Mouse (Mus musculus) left cerebral cortex, postnatal 4 days (tissue): ENCODE measurements around the gene Med18. TPM values are rescaled to one million over a fixed set of nuclear protein-coding genes. Genes with fewer than 3 reads are reported as not detected.
"Not testable (repeated sequence)": the region's sequence is repeated elsewhere in the genome, so short reads cannot be mapped to it uniquely, and the experiment has no call there.

Source experiments
- DNase-seq: peaks from one replicate; pipeline ENCODE4 v3.0.0-alpha.2; 2022
- intact Hi-C: fragments of 180-260 bp; cut with DNase I; formaldehyde crosslinking; loops from one replicate; pipeline ENCODE4 v1.15.1; 2025
- total RNA-seq, 2 experiments: library from RNA; stranded (reverse); gene quantifications; 2 replicates each; pipeline ENCODE4 v1.2.3; 2021

The Med18 gene
- total RNA-seq, 2 experiments from 2014 or later: 10.0 to 12.2 TPM

GRCm38 (mm10) chr4:132482956-132483608 is 19.4 kb upstream of the Med18 start:
- DNase-seq: no peak
- intact Hi-C loops: no loop called here

DNA sequence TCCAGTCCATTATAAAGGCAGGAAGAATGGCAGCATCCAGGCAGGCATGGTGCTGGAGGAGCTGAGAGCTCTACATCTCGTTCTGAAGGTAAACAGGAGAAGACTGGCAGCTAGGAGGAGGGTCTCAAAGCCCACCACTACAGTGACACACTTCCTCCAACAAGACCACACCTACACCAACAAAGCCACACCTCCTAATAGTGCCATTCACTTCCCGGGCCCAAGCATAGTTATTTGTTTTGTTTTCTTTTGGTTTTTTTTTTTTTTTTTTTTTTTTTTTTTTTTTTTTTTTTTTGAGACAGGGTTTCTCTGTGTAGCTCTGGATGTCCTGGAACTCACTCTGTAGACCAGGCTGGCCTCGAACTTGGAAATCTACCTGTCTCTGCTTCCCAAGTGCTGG is 18.4 kb upstream of the Med18 start:
- DNase-seq, intact Hi-C loops: not testable (repeated sequence)

- intact Hi-C loops: no loop called here
- DNase-seq: no peak
These were observed 14.1 kb upstream of the Med18 start for GRCm38 (mm10) chr4:132477833-132478232.

DNA sequence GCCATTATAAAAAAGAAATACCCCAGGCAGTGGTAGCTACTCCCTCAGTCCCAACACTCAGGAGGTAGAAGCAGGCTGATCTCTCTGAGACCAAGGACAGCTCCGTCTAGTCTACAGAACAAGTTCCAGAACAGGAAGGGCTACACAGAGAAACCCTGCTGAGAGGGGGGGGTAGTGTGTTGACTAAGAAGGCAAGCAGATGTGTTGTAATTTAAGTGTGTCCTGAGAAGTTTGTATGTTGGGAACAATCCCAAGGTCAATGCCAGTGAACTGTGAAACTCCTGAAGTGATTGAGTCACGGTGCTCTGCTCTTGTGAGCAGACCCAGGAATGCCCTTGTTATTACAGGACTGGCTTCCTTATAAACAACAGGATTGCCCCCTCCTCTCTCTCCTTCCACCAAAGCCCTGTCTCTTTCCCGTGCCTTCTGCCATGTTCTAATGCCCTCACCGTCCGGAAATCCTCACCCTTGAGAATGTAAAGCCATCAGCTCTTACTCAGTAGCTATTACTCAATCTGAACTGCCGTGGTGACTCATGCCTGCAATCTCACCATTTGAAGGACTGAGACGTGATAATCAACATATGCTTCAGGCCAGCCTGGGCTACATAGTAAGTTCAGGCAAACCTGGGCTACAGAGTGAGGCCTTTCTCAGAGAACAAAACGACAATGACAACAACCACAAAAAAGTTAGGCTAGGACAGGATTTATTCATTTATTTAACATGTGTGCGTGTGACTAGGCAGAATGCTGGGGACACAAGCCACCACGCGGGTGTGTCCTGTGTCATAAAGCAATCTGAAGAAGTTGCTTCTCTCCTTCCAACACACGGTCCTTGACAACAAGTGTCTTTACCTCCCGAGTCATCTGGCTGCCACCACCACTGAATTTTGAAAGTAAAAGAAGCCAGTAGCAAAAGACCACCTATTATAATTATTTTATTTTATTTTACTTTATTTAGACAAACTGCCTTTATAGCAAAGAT is 12.5 kb upstream of the Med18 start:
- no peak for DNase-seq
- intact Hi-C loops: no loop called here

- no peak for DNase-seq
These were observed 10.9 kb upstream of the Med18 start for GRCm38 (mm10) chr4:132474631-132475030.

GRCm38 (mm10) chr4:132473411-132473810 is 9.7 kb upstream of the Med18 start:
- intact Hi-C loops: no loop called here
- DNase-seq: no peak

More at GRCm38 (mm10) chr4:132474631-132475030, 10.9 kb upstream of the Med18 start:
- intact Hi-C loops: no loop called here

GRCm38 (mm10) chr4:132469873-132470272 is 6.2 kb upstream of the Med18 start:
- DNase-seq: no peak
- intact Hi-C loops: no loop called here

- intact Hi-C loops: loop anchor here (5.0 kb wide), 1 partner anchor 48 kb away; the partner anchor contains the start of gene Sesn2
These were observed 513 bp upstream of the Med18 start for GRCm38 (mm10) chr4:132464255-132464613.

GRCm38 (mm10) chr4:132462836-132463235 is 885 bp downstream of the Med18 start:
- DNase-seq: no peak
- intact Hi-C loops: loop anchor here (5.0 kb wide), 1 partner anchor 49 kb away; the partner anchor contains the start of gene Sesn2

More at GRCm38 (mm10) chr4:132464255-132464613, 513 bp upstream of the Med18 start:
- no peak for DNase-seq

DNA sequence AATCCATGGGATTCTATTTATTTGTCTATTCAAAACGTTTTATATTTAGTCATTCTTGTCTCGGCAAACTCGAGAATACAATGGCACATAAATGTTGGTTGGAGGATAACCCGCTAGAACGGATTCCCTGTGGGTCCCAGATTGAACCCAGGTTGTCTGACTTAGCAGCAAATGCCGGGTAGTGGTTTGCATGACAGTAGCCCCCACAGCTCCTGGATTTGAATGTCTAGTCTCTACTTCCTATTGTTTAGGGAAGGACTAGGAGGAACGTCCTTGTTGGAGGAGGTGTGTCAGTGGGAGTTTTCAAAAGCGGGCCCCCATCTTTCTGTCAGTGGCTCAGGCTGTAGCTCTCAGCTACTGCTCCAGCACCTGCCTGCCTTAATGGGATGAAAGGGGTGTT is 3.5 kb downstream of the Med18 start:
- intact Hi-C loops: loop anchor here (5.0 kb wide), 1 partner anchor 52 kb away; the partner anchor contains the start of gene Sesn2
- DNase-seq: no peak

- DNase-seq: no peak
- intact Hi-C loops: no loop called here
These were observed 8.2 kb downstream of the Med18 start for GRCm38 (mm10) chr4:132455561-132455960.

- intact Hi-C loops: no loop called here
- no peak for DNase-seq
These were observed 8.6 kb downstream of the Med18 start for GRCm38 (mm10) chr4:132455146-132455545.

DNA sequence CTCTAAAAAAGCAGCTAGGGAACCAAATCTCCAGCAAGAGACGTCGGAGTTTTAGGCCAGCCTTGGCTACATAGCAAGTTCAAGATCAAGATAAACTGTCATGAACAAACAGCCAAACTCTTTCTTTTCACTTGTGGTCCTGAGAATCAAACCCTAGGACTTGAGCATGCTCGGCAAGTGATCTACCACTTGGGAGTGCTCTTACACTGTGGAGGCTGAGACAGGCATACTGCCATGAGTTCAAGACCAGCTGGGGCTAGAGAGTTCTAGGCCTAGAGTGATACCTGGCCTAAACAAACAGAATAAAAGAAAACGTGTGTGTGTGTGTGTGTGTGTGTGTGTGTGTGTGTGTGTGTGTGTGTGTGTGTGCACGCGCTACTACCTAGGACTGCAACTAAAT is 9.5 kb downstream of the Med18 start:
- no peak for DNase-seq
- intact Hi-C loops: no loop called here

GRCm38 (mm10) chr4:132449778-132450177 is 13.9 kb downstream of the Med18 start:
- no peak for DNase-seq
- intact Hi-C loops: no loop called here

- intact Hi-C loops: no loop called here
These were observed 17.6 kb downstream of the Med18 start for GRCm38 (mm10) chr4:132446105-132446504.

DNA sequence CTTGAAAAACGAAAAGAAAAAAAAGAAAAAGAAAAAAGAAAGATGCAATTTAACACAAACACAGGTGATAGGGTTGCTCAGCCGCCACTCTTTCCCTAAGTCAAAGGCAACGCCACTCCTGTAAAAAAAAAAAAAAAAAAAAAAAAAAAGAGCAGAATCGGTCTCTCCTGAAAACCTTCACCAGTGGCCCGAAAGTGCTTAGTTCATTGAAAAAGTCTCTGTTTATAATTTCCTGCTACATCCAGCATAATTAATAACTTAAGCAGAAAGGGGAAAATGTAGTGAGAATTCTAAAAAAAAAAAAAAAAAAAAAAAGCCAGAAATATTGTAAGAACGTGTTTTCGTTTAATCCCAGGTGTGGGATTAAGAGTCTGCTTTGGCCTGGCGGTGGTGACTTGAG is 19.2 kb downstream of the Med18 start:
- DNase-seq: no peak
- intact Hi-C loops: no loop called here

More at GRCm38 (mm10) chr4:132446105-132446504, 17.6 kb downstream of the Med18 start:
- DNase-seq: no peak

- no peak for DNase-seq
- intact Hi-C loops: no loop called here
These were observed 25.9 kb downstream of the Med18 start for GRCm38 (mm10) chr4:132437857-132438256.

DNA sequence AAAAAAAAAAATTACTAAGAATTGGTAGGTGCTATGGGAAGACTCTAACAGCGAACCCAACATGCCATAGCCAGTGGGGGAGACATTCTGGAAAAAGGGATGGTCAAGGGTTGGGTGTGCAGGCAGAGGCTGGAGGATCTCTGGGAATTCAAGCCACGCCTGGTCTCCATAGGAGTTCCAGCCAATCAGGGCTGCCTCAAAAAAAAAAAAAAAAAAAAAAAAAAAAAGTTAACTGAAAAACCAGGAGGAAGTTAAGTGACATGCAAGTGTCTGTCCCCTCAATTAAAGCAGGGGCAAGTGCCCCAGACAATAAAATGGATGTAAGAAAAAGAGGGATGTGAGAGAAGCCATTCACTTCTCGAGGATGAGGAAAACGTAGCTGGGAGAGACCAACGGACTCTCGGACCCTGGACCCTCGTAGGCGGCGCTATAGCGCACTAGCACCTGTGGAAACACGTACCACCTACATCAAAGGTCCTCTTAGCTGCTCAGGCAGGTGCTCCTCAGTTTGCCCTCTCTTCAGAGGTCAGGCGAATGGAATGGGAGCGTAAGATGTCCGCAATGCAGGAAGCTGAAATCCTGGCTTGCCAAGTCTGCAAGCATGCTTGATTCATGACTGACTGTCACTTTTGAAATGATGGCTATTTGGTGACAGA is 30.9 kb downstream of the Med18 start:
- intact Hi-C loops: no loop called here
- no peak for DNase-seq

GRCm38 (mm10) chr4:132428022-132428542 is 35.6 kb downstream of the Med18 start:
- intact Hi-C loops: no loop called here
- DNase-seq: no peak

GRCm38 (mm10) chr4:132427493-132427892 is 36.2 kb downstream of the Med18 start:
- no peak for DNase-seq
- intact Hi-C loops: no loop called here

DNA sequence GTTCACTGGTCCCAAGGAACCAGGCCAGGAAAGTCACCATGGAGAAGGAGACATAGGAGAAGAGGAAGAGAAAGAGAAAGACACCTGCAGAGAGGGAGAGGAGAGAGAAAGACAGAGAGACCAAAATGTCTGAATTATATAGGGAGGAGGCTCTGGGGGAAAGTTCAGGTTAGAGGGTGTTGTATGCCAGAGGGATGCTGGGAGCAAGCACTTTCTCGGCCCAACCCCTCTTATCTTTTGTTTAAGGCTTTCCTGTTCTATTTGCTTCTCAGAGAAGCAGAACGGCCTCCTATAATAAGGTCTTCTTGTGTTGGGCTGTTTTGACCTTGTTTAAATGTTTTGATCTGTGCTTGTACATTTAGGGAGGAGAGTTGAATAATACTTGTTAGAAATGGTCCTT is 37.7 kb downstream of the Med18 start:
- intact Hi-C loops: no loop called here
- no peak for DNase-seq
